Mouse (Mus musculus) kidney, embryonic 16.5 days (tissue): ENCODE results near the gene Csf2rb. TPM values are rescaled to one million over a fixed set of nuclear protein-coding genes. Genes with fewer than 3 reads are reported as not detected.

ENCODE experiments used
- ATAC-seq: fragments of 200-750 bp; cut with Nextera tagmentation; 2 replicates; pipeline ENCODE4 v1.8.0; 2017; ENCODE audit warnings: moderate TSS enrichment; ENCODE audit not compliant: low FRiP score, low TSS enrichment
- H3K27ac ChIP-seq: fragments of 300-500 bp; sonication (generic); 2 replicates; pipeline ENCODE4 v1.5.1; 2014; ENCODE audit warnings: low read length
- H3K27me3 ChIP-seq: fragments of 300-500 bp; sonication (generic); 2 replicates; pipeline ENCODE4 v1.6.1; 2014; ENCODE audit warnings: low read length, control low read depth, mixed read lengths; ENCODE audit not compliant: insufficient read depth
- H3K36me3 ChIP-seq: fragments of 300-500 bp; sonication (generic); 2 replicates; pipeline ENCODE4 v1.6.1; 2014; ENCODE audit warnings: low read length, control low read depth, mixed read lengths; ENCODE audit not compliant: insufficient read depth
- H3K4me1 ChIP-seq: fragments of 300-500 bp; sonication (generic); 2 replicates; pipeline ENCODE4 v1.6.1; 2014; ENCODE audit warnings: low read length, control low read depth, mixed read lengths; ENCODE audit not compliant: insufficient read depth
- H3K4me2 ChIP-seq: fragments of 300-500 bp; sonication (generic); replicated peaks from 2 replicates; pipeline ENCODE4 v1.6.1; 2014; ENCODE audit warnings: low read depth, low read length
- H3K4me3 ChIP-seq: fragments of 300-500 bp; sonication (generic); 2 replicates; pipeline ENCODE4 v1.5.1; 2014; ENCODE audit warnings: mild to moderate bottlenecking, low read length
- H3K9ac ChIP-seq: fragments of 300-500 bp; sonication (generic); replicated peaks from 2 replicates; pipeline ENCODE4 v1.6.1; 2014; ENCODE audit warnings: low read length
- H3K9me3 ChIP-seq: fragments of 300-500 bp; sonication (generic); 2 replicates; pipeline ENCODE4 v1.6.1; 2016; ENCODE audit warnings: low read length, control low read depth
- WGBS: fragments of 180-500 bp; shearing (Covaris S2); extraction: QIAGEN DNeasy Blood & Tissue Kit; methylation state at CpG from one replicate; pipeline ENCODE4 v1.1.7; 2014; 5-methylcytosine and 5-hydroxymethylcytosine counted together
- polyA plus RNA-seq: library from polyadenylated mRNA; unstranded; fragments of >200 nt; fragmentation: Nextera tagmentation; extraction: Ambion mirVana; gene quantifications from 2 replicates; pipeline ENCODE4 v1.2.1, GENCODE M21; 2015

Csf2rb gene
- polyA plus RNA-seq, 1 experiment from 2014 or later, result 1.3 TPM

- H3K4me2 ChIP-seq, result no peak overlapping the region
- ATAC-seq, result peak; percentile 15; the same call in 1 of the 2 replicates
- H3K27me3 ChIP-seq, result peaks cover 21% of the 10 kb centered on the region
- no peak overlapping the region for H3K27ac ChIP-seq
- H3K4me3 ChIP-seq, result no peak overlapping the region
- H3K4me1 ChIP-seq, result no peaks in the 10 kb centered on the region
- 11% methylated on average over 8 of the region's 8 CpGs for WGBS
- H3K9ac ChIP-seq, result no peak overlapping the region
- H3K36me3 ChIP-seq, result no peaks in the 10 kb centered on the region
- 0 out of 2 replicates have a peak, but pooled peaks cover 3% of the 10 kb centered on the region for H3K9me3 ChIP-seq
Observed at GRCm38 (mm10) chr15:78368926-78369346, 43.4 kb downstream of the Csf2rb start.

GRCm38 (mm10) chr15:78369641-78370040 lies 44.1 kb downstream of the Csf2rb start:
- no peak overlapping the region for H3K4me3 ChIP-seq
- WGBS, result 74% methylated on average over 1 of the region's 1 CpGs
- H3K27me3 ChIP-seq, result peaks cover 21% of the 10 kb centered on the region
- no peak overlapping the region for H3K4me2 ChIP-seq
- no peaks in the 10 kb centered on the region for H3K4me1 ChIP-seq
- 0 out of 2 replicates have a peak, but pooled peaks cover 3% of the 10 kb centered on the region for H3K9me3 ChIP-seq
- H3K36me3 ChIP-seq, result no peaks in the 10 kb centered on the region
- ATAC-seq, result no peak
- H3K9ac ChIP-seq, result no peak overlapping the region
- no peak overlapping the region for H3K27ac ChIP-seq

DNA sequence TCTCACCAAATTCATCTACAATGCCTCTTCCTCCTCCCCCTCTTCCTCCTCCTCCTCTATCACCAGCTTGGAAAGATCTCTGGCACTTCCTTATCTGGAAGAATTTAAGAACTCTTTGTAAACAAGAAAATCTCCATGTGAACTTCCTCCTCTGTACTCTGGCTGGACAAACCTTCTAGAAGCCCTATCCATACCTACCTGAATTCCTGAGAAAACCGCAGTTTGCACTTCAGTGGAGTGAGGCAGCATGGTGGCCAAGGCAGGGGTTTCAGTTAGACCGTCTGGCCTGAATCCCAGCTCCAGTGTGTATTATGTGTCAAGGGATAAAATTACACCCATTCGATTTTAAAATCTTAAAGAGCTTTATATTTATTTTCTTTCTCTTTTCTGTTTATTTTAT lies 47.2 kb downstream of the Csf2rb start:
- WGBS, result 38% methylated on average over 3 of the region's 3 CpGs
- no peak overlapping the region for H3K27ac ChIP-seq
- no peak overlapping the region for H3K4me2 ChIP-seq
- H3K9ac ChIP-seq, result no peak overlapping the region
- no peak for ATAC-seq
- no peaks in the 10 kb centered on the region for H3K4me1 ChIP-seq
- no peaks in the 10 kb centered on the region for H3K36me3 ChIP-seq
- 0 out of 2 replicates have a peak, but pooled peaks cover 3% of the 10 kb centered on the region for H3K9me3 ChIP-seq
- no peak overlapping the region for H3K4me3 ChIP-seq
- H3K27me3 ChIP-seq, result peaks cover 20% of the 10 kb centered on the region

DNA sequence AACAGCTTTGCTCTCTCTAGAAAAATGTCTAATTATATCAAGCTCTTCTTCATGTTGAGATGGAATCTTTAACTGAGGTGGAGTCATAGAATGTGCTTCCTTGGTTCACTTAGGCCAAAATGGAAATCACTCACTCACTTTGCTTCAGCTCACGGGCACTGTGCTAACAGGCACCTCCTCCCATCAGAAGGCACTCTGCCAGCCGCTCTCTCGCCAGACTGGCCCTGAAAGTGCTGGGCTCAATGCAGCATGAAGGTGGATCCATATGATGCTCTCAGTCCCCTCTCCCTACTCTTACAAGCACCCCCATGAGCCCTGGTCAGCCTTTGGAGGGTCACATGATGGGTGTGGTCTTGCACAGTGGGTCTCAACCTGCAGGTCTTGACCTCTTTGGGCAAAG lies 48.7 kb downstream of the Csf2rb start:
- Histone ChIP-seq H3K4me2 (no peak overlapping the region), H3K9me3 (0 out of 2 replicates have a peak, but pooled peaks cover 3% of the 10 kb centered on the region), H3K36me3 (no peaks in the 10 kb centered on the region), H3K27ac (no peak overlapping the region), H3K27me3 (peaks cover 8% of the 10 kb centered on the region; the same call in 1 of the 2 replicates), H3K9ac (no peak overlapping the region), H3K4me3 (no peak overlapping the region), H3K4me1 (no peaks in the 10 kb centered on the region)
- ATAC-seq, result no peak
- WGBS, result 59% methylated on average over 3 of the region's 3 CpGs

GRCm38 (mm10) chr15:78377859-78378258 lies 52.3 kb downstream of the Csf2rb start:
- ATAC-seq, result no peak
- 85% methylated on average over 10 of the region's 10 CpGs for WGBS
- H3K4me3 ChIP-seq, result no peak overlapping the region

GRCm38 (mm10) chr15:78378556-78378955 lies 53.0 kb downstream of the Csf2rb start:
- Histone ChIP-seq H3K9me3 (no peaks in the 10 kb centered on the region), H3K9ac (no peak overlapping the region), H3K27ac (no peak overlapping the region), H3K4me1 (no peaks in the 10 kb centered on the region), H3K27me3 (no peaks in the 10 kb centered on the region), H3K36me3 (no peaks in the 10 kb centered on the region), H3K4me3 (no peak overlapping the region), H3K4me2 (no peak overlapping the region)
- 65% methylated on average over 10 of the region's 10 CpGs for WGBS
- no peak for ATAC-seq

More at GRCm38 (mm10) chr15:78377859-78378258, 52.3 kb downstream of the Csf2rb start:
- Histone ChIP-seq H3K9me3 (no peaks in the 10 kb centered on the region), H3K27me3 (no peaks in the 10 kb centered on the region), H3K36me3 (no peaks in the 10 kb centered on the region), H3K4me2 (no peak overlapping the region), H3K4me1 (no peaks in the 10 kb centered on the region), H3K27ac (no peak overlapping the region), H3K9ac (no peak overlapping the region)

GRCm38 (mm10) chr15:78380208-78380607 lies 54.7 kb downstream of the Csf2rb start:
- Histone ChIP-seq H3K4me1 (no peaks in the 10 kb centered on the region), H3K36me3 (no peaks in the 10 kb centered on the region), H3K9me3 (no peaks in the 10 kb centered on the region), H3K4me3 (no peak overlapping the region), H3K9ac (no peak overlapping the region), H3K27ac (no peak overlapping the region), H3K4me2 (no peak overlapping the region), H3K27me3 (no peaks in the 10 kb centered on the region)
- 87% methylated on average over 2 of the region's 2 CpGs for WGBS
- no peak for ATAC-seq

DNA sequence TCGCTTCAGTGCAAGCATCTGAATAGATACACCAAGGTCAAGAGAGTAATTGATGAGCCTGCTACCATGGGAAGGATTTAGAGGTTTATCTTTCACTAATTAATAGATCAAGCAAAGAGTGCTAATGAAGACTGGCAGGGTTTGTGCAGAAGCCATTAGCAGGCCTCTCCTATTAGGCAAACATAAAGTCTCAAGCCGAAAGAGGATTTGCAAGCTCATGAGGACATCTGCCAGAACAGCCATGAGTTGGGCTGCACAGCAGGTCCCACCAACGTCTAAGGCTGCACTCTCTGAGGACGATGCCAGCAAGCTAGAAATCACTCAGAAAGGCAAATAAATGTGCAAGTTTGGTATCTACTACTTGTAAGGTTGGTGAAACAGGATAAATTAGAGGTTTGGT lies 55.2 kb downstream of the Csf2rb start:
- ATAC-seq, result no peak
- Histone ChIP-seq H3K36me3 (no peaks in the 10 kb centered on the region), H3K9ac (no peak overlapping the region), H3K9me3 (no peaks in the 10 kb centered on the region), H3K4me1 (no peaks in the 10 kb centered on the region), H3K4me3 (no peak overlapping the region), H3K27me3 (no peaks in the 10 kb centered on the region), H3K27ac (no peak overlapping the region), H3K4me2 (no peak overlapping the region)
- 71% methylated on average over 4 of the region's 4 CpGs for WGBS

DNA sequence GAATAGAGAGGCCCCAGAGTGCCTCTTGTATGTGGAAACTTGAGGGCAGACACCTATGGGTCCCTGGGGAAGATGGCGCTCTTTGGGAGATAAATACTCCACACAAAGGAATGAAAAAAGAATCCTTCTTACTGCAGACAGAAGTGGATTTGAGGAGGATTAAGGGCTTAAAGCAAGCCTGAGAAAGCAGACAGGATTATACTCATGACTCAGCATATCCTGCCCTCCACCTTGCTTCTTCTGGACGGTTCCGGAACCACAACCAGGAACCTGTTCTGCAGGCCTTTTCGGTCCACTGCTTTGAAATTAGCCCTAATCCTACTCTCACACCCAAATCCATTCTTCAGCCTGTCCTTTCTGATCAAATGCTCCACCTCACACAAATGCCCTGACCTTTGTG lies 56.6 kb downstream of the Csf2rb start:
- H3K4me3 ChIP-seq, result no peak overlapping the region
- H3K9ac ChIP-seq, result no peak overlapping the region
- H3K4me2 ChIP-seq, result no peak overlapping the region
- no peaks in the 10 kb centered on the region for H3K36me3 ChIP-seq
- no peaks in the 10 kb centered on the region for H3K27me3 ChIP-seq
- H3K27ac ChIP-seq, result no peak overlapping the region
- 86% methylated on average over 4 of the region's 4 CpGs for WGBS
- H3K9me3 ChIP-seq, result no peaks in the 10 kb centered on the region
- H3K4me1 ChIP-seq, result no peaks in the 10 kb centered on the region
- no peak for ATAC-seq

DNA sequence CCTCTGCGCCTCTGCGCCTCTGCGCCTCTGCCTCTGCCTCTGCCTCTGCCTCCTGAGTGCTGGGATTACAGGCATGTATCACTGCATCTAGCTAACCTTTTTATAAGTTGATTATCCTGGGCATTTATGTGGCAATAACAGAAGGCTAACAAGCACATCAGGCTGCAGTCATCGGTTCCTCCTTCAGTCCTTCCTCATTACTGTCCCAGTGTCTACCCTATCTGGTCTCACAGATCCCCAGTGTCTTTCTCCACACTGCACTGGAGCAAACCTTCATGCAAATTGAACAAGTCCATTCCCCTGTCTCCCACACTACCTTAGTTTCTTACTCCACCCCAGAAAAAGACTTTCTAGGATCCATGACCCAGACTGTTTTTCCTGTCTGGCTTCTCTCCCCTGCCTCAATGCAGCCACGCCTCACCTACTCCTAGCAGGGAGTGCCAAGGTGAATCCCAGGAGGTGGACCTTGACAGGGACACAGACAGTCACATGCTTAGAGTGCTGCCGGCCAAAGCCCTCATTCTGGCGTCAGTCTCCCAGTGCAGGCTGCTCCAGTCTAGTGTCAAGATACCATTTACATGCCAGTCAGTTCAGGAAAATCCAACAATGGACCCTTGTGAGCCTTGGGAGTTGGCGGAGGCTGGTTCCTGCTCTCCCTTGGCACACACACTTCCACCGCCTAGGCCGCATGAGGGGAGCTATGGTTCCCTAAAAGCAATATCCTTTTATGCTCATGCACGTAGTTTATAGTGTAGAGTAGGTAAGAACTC lies 58.1 kb downstream of the Csf2rb start:
- Histone ChIP-seq H3K9me3 (no peaks in the 10 kb centered on the region), H3K36me3 (no peaks in the 10 kb centered on the region), H3K27me3 (no peaks in the 10 kb centered on the region), H3K4me3 (no peak overlapping the region), H3K4me1 (no peaks in the 10 kb centered on the region), H3K27ac (no peak overlapping the region), H3K9ac (no peak overlapping the region), H3K4me2 (no peak overlapping the region)
- no peak for ATAC-seq
- WGBS, result 78% methylated on average over 11 of the region's 11 CpGs
